Mouse (Mus musculus) cerebellum, postnatal 14 days (tissue): ENCODE measurements at regions not wholly inside any gene's neighbourhood (a gene's known extent, or its start where the extent isn't known, plus 50 kb on each side); places are given as distances from the start of the nearest gene placed in this dataset.
A peak's percentile ranks its signal among the peaks of the same experiment; 100 is the strongest.

Experiments used
- DNase-seq, 2 experiments: peaks; one replicate each; pipeline ENCODE4 v3.0.0; 2021; ENCODE audit warnings: mixed read lengths in 2 of 2

DNA sequence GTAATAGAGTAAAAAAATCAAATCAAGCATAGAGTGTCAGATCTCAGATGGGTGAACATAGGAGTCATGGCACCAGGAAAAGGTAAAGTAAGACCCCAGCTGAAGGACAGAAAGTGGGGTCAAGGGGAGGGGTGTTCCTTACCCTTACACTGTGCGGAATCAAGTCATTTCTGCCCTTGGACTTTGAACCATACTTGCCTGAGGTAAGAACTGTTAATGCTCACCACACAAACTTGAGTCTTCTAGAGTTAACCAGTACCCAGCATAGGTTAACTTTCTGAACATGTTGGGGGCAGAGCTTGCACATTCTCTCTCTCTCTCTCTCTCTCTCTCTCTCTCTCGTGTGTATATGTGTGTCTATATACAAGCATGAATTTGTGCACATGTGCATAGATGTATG, 83.7 kb upstream of the Dapk1 start:
- no peak for DNase-seq

GRCm38 (mm10) chr13:60519708-60520107, 82.0 kb upstream of the Dapk1 start:
- DNase-seq: no peak

DNA sequence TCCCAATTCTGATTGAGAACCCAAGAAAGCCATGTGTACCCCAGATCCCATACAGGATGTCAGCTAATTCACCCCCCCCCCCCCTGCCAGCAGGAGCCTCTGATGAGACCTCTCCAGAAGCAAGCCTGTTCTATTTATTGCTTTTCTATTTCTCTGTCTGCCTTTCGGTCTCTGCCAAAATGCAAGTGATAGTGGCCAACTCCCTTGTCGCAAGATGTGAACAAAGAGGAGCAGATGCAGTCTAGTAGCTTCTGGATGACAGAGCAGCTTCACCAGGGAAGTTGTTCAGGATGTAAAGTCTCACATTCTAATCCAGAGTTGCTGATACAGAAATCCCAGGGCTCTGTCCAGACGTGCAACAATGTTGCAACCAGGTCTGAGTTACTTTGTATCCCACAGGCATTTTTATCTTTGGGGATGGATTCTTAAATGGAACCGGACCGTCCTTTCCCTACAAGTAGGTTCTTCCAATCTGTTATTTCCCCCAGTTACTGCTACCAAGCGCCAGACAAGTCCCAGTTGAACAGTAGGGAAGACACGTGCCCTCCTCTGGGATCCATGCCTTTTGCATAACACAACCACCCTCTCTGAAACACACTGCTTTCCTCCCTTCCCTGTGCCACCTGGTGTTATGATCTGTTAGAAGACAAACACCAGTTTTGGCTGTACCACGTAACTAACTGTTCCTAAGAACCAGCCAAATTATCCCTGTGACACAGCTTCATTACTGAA, 78.9 kb upstream of the Dapk1 start:
- DNase-seq: no peak

DNA sequence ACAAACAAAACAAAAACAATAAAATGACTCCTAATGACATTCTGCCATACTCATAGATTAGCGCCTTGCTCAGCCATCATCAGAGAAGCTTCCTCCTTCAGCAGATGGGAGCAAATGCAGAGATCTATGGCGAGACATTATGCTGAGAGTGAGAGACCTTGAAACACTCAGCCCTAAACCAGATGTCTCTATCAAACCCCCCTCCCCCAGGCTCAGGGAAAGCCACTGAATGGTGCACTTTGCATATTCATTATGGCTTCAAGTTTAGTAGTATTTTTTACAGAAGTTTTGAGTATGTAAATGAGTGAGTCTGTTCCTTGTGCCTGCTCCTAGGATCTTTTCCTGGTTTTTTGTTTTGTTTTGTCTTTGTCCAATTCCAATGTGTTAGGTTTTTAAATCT, 73.9 kb upstream of the Dapk1 start:
- DNase-seq: no peak

DNA sequence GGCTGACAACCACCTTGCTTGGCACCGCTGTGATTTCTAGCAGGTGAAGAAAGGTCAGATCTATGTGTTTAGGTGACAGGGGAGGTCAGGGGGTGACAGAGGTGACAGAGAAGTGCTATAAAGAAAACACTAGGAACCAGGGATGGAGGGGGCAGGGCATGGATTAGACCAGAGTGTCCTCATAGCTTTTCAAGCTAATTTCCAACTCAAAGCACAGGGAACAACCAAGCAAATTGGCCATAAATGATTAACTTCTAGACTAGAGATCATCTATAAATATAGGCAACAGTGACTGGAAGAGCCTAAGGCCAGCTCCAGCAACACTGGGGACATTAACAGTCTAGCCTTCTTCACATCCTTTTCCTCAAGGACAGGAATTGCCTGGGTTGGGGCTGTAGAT, 72.9 kb upstream of the Dapk1 start:
- no peak for DNase-seq

DNA sequence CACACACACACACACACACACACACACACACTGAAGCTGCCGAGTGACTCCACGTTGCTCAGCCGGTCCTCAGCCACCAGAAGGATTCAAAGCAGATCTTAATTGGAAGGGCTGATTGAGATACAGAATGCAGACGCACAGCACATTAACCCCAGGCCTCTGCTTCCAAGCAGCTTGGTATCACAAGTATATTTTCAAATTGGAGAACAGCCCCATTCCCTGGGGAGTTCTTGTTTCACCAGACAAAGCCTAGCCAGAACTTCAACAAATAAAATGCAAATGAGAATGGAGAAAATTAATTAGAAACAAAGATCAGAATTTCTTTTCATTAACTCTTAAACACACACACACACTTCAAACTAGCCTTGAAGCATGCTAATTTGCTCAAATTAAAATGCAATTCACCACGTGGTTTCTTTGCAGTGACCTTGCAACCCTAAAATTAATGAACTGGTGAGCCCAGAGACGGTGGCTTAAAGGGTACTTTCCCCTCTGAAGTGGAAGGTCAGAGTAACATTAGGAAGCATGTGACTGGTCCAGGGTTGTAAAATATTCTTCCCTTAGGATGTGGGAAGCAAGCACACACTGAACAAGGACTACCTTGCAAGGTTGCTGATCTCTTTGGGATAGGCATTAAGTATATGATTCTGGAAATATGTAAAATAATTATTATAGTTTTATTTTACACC, 72.2 kb upstream of the Dapk1 start:
- DNase-seq: peak in 1 of 2 experiments; percentile 11

GRCm38 (mm10) chr13:60533871-60534427, 67.8 kb upstream of the Dapk1 start:
- no peak for DNase-seq

GRCm38 (mm10) chr13:60534501-60534900, 67.2 kb upstream of the Dapk1 start:
- DNase-seq: no peak

- DNase-seq: no peak
Measured at GRCm38 (mm10) chr13:60535045-60535444, 66.7 kb upstream of the Dapk1 start.

GRCm38 (mm10) chr13:60536725-60537124, 65.0 kb upstream of the Dapk1 start:
- DNase-seq: no peak

DNA sequence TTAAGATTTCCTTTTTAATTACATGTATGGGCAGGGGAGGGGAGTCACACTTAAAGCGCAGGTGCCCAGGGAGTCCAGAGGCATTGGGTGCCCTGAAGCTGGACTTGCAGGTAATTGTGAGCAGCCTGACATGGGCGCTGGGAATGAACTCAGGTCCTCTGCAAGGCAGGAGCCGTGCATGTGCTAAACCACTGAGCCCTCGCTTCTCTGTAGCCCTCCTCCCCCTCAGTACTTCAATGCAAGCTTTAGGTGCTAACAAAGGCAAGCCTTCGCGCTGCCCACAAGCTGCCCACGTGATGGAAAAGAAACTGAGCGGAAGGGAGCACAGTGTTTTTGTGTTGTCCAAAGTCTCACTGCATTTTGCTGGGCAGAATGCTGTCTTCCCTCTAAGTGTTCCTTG, 63.6 kb upstream of the Dapk1 start:
- no peak for DNase-seq

GRCm38 (mm10) chr13:60541165-60541564, 60.6 kb upstream of the Dapk1 start:
- no peak for DNase-seq

DNA sequence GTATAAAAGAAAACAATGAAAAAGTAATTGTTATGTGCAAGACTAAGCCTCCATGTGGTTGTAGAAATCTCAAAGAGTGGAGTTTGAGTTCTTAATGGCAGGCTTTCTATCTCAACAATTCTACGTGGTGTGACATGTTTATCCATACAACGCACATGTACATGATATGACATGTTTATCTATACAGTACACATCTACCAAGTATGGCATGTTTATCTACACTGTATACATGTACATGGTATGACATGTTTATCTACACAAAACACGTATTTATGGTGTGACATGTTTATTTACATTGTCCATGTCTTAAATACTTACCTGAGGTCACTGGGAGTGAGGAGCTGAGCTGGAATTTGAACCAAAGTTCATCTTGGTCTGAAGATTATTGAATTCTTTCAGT, 57.4 kb upstream of the Dapk1 start:
- no peak for DNase-seq

DNA sequence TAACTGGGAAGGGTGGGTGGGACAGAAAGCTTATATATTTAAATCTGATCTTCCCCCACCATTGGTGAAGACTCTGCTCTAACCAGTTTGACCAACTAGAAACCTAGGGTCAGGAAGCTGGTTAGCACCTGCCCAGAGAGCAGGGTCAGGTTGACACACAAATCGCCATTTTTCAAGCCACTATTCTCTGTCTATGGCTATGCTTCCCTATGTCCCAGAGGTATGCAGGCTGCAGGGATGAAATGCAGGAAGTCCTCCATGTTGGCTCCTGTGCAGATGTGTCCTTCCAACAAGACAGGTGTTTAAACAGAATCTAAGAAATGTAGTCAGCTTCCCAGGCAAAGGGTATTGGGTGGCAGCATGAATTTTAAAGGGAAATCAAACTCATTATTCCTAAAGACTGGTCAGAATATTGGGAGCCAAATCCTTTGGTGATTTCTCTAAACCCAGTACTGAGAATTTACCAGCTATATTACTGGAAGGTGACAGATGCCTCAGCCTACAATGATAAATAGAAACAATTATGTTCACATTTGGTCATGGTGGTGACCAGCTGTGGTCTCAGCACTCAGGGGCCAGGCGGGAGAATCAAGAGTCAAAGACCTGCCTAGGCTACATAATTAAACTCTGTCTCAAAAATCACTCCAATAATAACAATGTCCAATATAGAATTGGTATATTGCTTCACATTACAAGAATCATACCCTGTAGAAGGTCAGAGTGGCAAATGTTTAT, 55.6 kb upstream of the Dapk1 start:
- DNase-seq: no peak
